Mouse (Mus musculus) MEL (cell line): ENCODE data around the gene Pcmt1. TPM values are rescaled to one million over a fixed set of nuclear protein-coding genes. Genes with fewer than 3 reads are reported as not detected.
"Not testable (repeated sequence)": the region's sequence is repeated elsewhere in the genome, so short reads cannot be mapped to it uniquely, and the experiment has no call there.

ENCODE experiments used
- DNase-seq: peaks from one replicate; pipeline ENCODE4 v3.0.0; 2011; ENCODE audit warnings: low read depth, low spot score
- H3K27ac ChIP-seq: 2 replicates; pipeline ENCODE4 v1.5.1; 2012; ENCODE audit warnings: low read depth, mild to moderate bottlenecking, control low read depth, low read length, moderate library complexity; ENCODE audit not compliant: control insufficient read depth
- H3K27me3 ChIP-seq, 2 experiments: fragments of 150-350 bp in 1 of 2; sonication (generic) in 1 of 2; 2 replicates each; pipeline ENCODE4 v1.6.1; 2012; ENCODE audit warnings: low read length in 2 of 2, mild to moderate bottlenecking in 2 of 2, improper control_type of control experiment in 1 of 2, moderate library complexity in 1 of 2; ENCODE audit not compliant: insufficient read depth in 2 of 2, control insufficient read depth in 1 of 2
- H3K36me3 ChIP-seq, 2 experiments: 2 replicates each; pipeline ENCODE4 v1.6.1; 2012 to 2014; ENCODE audit warnings: low read length in 2 of 2, improper control_type of control experiment in 1 of 2, inconsistent platforms in 1 of 2, mild to moderate bottlenecking in 1 of 2; ENCODE audit not compliant: insufficient read depth in 2 of 2, control insufficient read depth in 1 of 2
- H3K4me1 ChIP-seq, 2 experiments: fragments of 150-350 bp in 1 of 2; sonication (generic) in 1 of 2; 2 replicates each; pipeline ENCODE4 v1.6.1; 2012; ENCODE audit warnings: low read length in 2 of 2, improper control_type of control experiment in 1 of 2, mild to moderate bottlenecking in 1 of 2; ENCODE audit not compliant: insufficient read depth in 2 of 2, control insufficient read depth in 1 of 2
- H3K4me3 ChIP-seq, 2 experiments: fragments of 150-350 bp in 1 of 2; sonication (generic) in 1 of 2; 2 replicates each; pipeline ENCODE4 v1.5.1; 2012; ENCODE audit warnings: low read depth in 2 of 2, low read length in 2 of 2, mild to moderate bottlenecking in 2 of 2, moderate library complexity in 2 of 2, control low read depth in 1 of 2, improper control_type of control experiment in 1 of 2; ENCODE audit not compliant: control insufficient read depth in 1 of 2, insufficient read depth in 1 of 2
- H3K79me2 ChIP-seq: 2 replicates; pipeline ENCODE4 v1.6.1; 2012; ENCODE audit warnings: mild to moderate bottlenecking, low read length, moderate library complexity; ENCODE audit not compliant: control insufficient read depth, poor library complexity, insufficient read depth
- H3K9ac ChIP-seq: 2 replicates; pipeline ENCODE4 v1.6.1; 2012; ENCODE audit warnings: low read depth, mild to moderate bottlenecking, control low read depth, low read length, moderate library complexity; ENCODE audit not compliant: control insufficient read depth, poor library complexity, severe bottlenecking
- H3K9me3 ChIP-seq: fragments of 150-350 bp; sonication (generic); replicated peaks from 2 replicates; pipeline ENCODE4 v1.6.1; 2012; ENCODE audit warnings: mild to moderate bottlenecking, low read length, improper control_type of control experiment, moderate library complexity; ENCODE audit not compliant: insufficient read depth
- BHLHE40 ChIP-seq: IDR thresholded peaks from 2 replicates; pipeline ENCODE4 v1.6.1; 2012; ENCODE audit warnings: low read depth, mild to moderate bottlenecking, inconsistent platforms, low read length, improper control_type of control experiment, borderline replicate concordance
- CHD2 ChIP-seq: IDR thresholded peaks from 2 replicates; pipeline ENCODE4 v1.6.1; 2011; ENCODE audit warnings: low read length, improper control_type of control experiment
- CTCF ChIP-seq, 3 experiments: IDR thresholded peaks in 2 of 3; conservative IDR thresholded peaks in 1 of 3; 2 replicates each; pipeline ENCODE4 v1.5.1; 2011 to 2012; ENCODE audit warnings: low read length in 3 of 3, low read depth in 2 of 3, mild to moderate bottlenecking in 2 of 3, improper control_type of control experiment in 1 of 3, inconsistent platforms in 1 of 3, mixed read lengths in 1 of 3, moderate library complexity in 1 of 3; ENCODE audit not compliant: control insufficient read depth in 1 of 3, insufficient read depth in 1 of 3, poor library complexity in 1 of 3, severe bottlenecking in 1 of 3
- ETS1 ChIP-seq: IDR thresholded peaks from 2 replicates; pipeline ENCODE4 v1.6.1; 2012; ENCODE audit warnings: low read depth, mild to moderate bottlenecking, inconsistent platforms, low read length, improper control_type of control experiment, moderate library complexity
- GATA1 ChIP-seq: IDR thresholded peaks from 2 replicates; pipeline ENCODE4 v1.6.1; 2011; ENCODE audit warnings: low read depth, low read length, improper control_type of control experiment
- KAT2A ChIP-seq: conservative IDR thresholded peaks from 2 replicates; pipeline ENCODE4 v1.6.1; 2012; ENCODE audit warnings: low read depth, low read length, improper control_type of control experiment, inconsistent platforms
- MAZ ChIP-seq: IDR thresholded peaks from 2 replicates; pipeline ENCODE4 v1.6.1; 2012; ENCODE audit warnings: low read depth, mild to moderate bottlenecking, inconsistent platforms, low read length, improper control_type of control experiment
- MEF2A ChIP-seq: IDR thresholded peaks from 2 replicates; pipeline ENCODE4 v1.6.1; 2014; ENCODE audit warnings: low read depth, mild to moderate bottlenecking, inconsistent platforms, low read length, improper control_type of control experiment; ENCODE audit not compliant: poor library complexity, insufficient replicate concordance, severe bottlenecking; ENCODE audit errors: extremely low read depth
- MYB ChIP-seq: IDR thresholded peaks from 2 replicates; pipeline ENCODE4 v1.6.1; 2011; ENCODE audit warnings: mild to moderate bottlenecking, low read depth, low read length, improper control_type of control experiment
- NELFE ChIP-seq: IDR thresholded peaks from 2 replicates; pipeline ENCODE4 v1.6.1; 2011; ENCODE audit warnings: low read depth, low read length, improper control_type of control experiment
- POLR2A ChIP-seq, 2 experiments: IDR thresholded peaks; 2 replicates each; pipeline ENCODE4 v1.6.1; 2011 to 2012; ENCODE audit warnings: low read length in 2 of 2, mild to moderate bottlenecking in 2 of 2, control low read depth in 1 of 2, improper control_type of control experiment in 1 of 2, low read depth in 1 of 2, moderate library complexity in 1 of 2; ENCODE audit not compliant: control insufficient read depth in 1 of 2, insufficient read depth in 1 of 2, poor library complexity in 1 of 2
- POLR2AphosphoS5 ChIP-seq: IDR thresholded peaks from 2 replicates; pipeline ENCODE4 v1.6.1; 2012; ENCODE audit warnings: low read depth, borderline replicate concordance, mild to moderate bottlenecking, inconsistent platforms, low read length, moderate library complexity, mixed read lengths
- RAD21 ChIP-seq: IDR thresholded peaks from 2 replicates; pipeline ENCODE4 v1.6.1; 2011; ENCODE audit warnings: mild to moderate bottlenecking, low read depth, low read length, improper control_type of control experiment
- RCOR1 ChIP-seq: IDR thresholded peaks from 2 replicates; pipeline ENCODE4 v1.6.1; 2012; ENCODE audit warnings: low read depth, mild to moderate bottlenecking, inconsistent platforms, low read length, improper control_type of control experiment
- SIN3A ChIP-seq: IDR thresholded peaks from 2 replicates; pipeline ENCODE4 v1.6.1; 2012; ENCODE audit warnings: low read length, improper control_type of control experiment, inconsistent platforms
- SMC3 ChIP-seq: IDR thresholded peaks from 2 replicates; pipeline ENCODE4 v1.6.1; 2011; ENCODE audit warnings: low read depth, low read length, improper control_type of control experiment
- TBP ChIP-seq: IDR thresholded peaks from 2 replicates; pipeline ENCODE4 v1.8.0; 2011; ENCODE audit warnings: low read depth, low read length, improper control_type of control experiment
- UBTF ChIP-seq: IDR thresholded peaks from 2 replicates; pipeline ENCODE4 v1.6.1; 2012; ENCODE audit warnings: low read depth, mild to moderate bottlenecking, inconsistent platforms, low read length, improper control_type of control experiment, moderate library complexity, borderline replicate concordance; ENCODE audit not compliant: insufficient read depth
- USF1 ChIP-seq: IDR thresholded peaks from 2 replicates; pipeline ENCODE4 v1.6.1; 2014; ENCODE audit warnings: low read depth, mild to moderate bottlenecking, inconsistent platforms, low read length, improper control_type of control experiment, moderate library complexity
- ZMIZ1 ChIP-seq: IDR thresholded peaks from 2 replicates; pipeline ENCODE4 v1.6.1; 2012; ENCODE audit warnings: low read depth, mild to moderate bottlenecking, inconsistent platforms, low read length, improper control_type of control experiment, moderate library complexity
- polyA plus RNA-seq, 2 experiments: library from polyadenylated mRNA; stranded (reverse) in 1 of 2; unstranded in 1 of 2; fragments of >175 nt in 1 of 2; fragments of >200 nt in 1 of 2; gene quantifications; 2 replicates each; pipeline versions ENCODE4 v1.2.1 to v1.2.4; 2012; ENCODE audit warnings: low replicate concordance in 2 of 2, low read depth in 1 of 2; ENCODE audit not compliant: insufficient read length in 2 of 2, insufficient read depth in 1 of 2, missing spikeins in 1 of 2
- total RNA-seq: library from RNA; depleted of rRNA; stranded (reverse); fragments of 300-350 nt; gene quantifications from 2 replicates; pipeline ENCODE4 v1.2.3, GENCODE M21; 2012

Gene Pcmt1
- total and polyA plus RNA-seq, 3 experiments, result 90.7 to 121 TPM; not detected in 1

GRCm38 (mm10) chr10:7620723-7621122, 60.2 kb downstream of the Pcmt1 start:
- no peak for DNase-seq
- TF ChIP-seq POLR2A (IDR thresholded peaks at IDR 0.05; ENCODE audit: control insufficient read depth in 1 of 2, insufficient read depth in 1 of 2, low read depth in 1 of 2, low read length in 2 of 2, poor library complexity in 1 of 2) (no peak), KAT2A (no peak), SMC3 (no peak), CTCF (IDR thresholded peaks at IDR 0.05 in 2 of 3, conservative IDR thresholded peaks at IDR 0.05 in 1 of 3; ENCODE audit: control insufficient read depth in 1 of 3, insufficient read depth in 1 of 3, low read depth in 2 of 3, low read length in 3 of 3, poor library complexity in 1 of 3, severe bottlenecking in 1 of 3) (no peak), RCOR1 (no peak), MAZ (no peak), SIN3A (no peak), POLR2AphosphoS5 (no peak), UBTF (no peak), GATA1 (no peak), ZMIZ1 (no peak), MEF2A (no peak), ETS1 (no peak), RAD21 (no peak), MYB (no peak), TBP (no peak)
- Histone ChIP-seq H3K9me3 (no peaks in the 10 kb centered on the region), H3K79me2 (no peaks in the 10 kb centered on the region), H3K36me3 (no peaks in the 10 kb centered on the region; a peak in 1 of 4 replicates), H3K4me1 (peaks cover 7% of the 10 kb centered on the region in 2 experiments), H3K27ac (no peak overlapping the region), H3K9ac (no peak overlapping the region), H3K27me3 (no peaks in the 10 kb centered on the region), H3K4me3 (no peak overlapping the region)

DNA sequence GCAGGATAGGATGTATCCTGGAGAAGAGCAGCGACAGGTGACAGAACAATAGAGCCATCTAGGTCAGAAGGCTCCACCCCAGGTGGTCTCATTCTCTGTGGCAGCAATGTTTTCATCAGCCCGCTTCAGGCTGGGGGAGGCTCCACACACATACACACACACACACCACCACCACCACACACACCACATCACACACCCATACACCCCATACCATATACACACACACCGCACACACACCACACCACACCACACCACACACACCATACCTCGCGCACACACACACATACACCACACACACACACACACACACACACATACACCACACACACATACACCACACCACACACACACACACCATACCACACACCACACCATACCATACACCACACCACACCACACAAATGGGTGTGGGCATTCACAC, 61.1 kb downstream of the Pcmt1 start:
- Histone ChIP-seq H3K36me3 (no peaks in the 10 kb centered on the region; a peak in 1 of 4 replicates), H3K27me3 (no peaks in the 10 kb centered on the region), H3K4me3 (no peak overlapping the region), H3K9me3 (no peaks in the 10 kb centered on the region), H3K79me2 (no peaks in the 10 kb centered on the region), H3K27ac (no peak overlapping the region), H3K9ac (no peak overlapping the region), H3K4me1 (peaks cover 7% of the 10 kb centered on the region in 2 experiments)
- DNase-seq, result no peak
- TF ChIP-seq SIN3A, result no peak
- TF ChIP-seq CHD2, result no peak
- TF ChIP-seq BHLHE40, result no peak
- no peak for TF ChIP-seq USF1
- TF ChIP-seq SMC3, result no peak
- no peak for TF ChIP-seq TBP
- no peak for TF ChIP-seq UBTF
- TF ChIP-seq NELFE, result no peak

GRCm38 (mm10) chr10:7617556-7617955, 63.4 kb downstream of the Pcmt1 start:
- not testable (repeated sequence) for H3K9ac ChIP-seq, H3K27me3 ChIP-seq, H3K4me3 ChIP-seq, H3K9me3 ChIP-seq, H3K4me1 ChIP-seq, H3K79me2 ChIP-seq, H3K36me3 ChIP-seq, DNase-seq, H3K27ac ChIP-seq

DNA sequence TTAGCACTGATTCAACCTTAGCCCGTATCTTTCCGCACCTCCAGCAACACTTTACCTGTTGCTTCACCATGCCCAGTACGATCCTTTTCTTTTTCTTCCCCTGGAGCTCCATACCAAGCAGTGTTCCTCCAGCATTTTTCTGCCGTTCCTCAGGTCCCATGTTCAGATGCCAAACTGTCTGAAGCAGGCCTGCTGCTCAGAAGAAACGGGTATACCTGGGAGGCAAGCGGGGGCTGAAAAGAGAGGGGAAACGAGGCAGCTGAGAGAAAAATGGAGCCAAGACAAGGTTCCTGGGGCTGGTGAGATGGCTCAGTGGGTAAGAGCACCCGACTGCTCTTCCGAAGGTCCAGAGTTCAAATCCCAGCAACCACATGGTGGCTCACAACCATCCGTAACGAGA, 63.8 kb downstream of the Pcmt1 start:
- not testable (repeated sequence) for H3K9ac ChIP-seq, H3K9me3 ChIP-seq, H3K27ac ChIP-seq, H3K4me1 ChIP-seq, DNase-seq, H3K79me2 ChIP-seq, H3K36me3 ChIP-seq, H3K27me3 ChIP-seq, H3K4me3 ChIP-seq
